Mouse (Mus musculus): Measurements from ENCODE around the gene Myh11.
A peak's percentile ranks its signal among the peaks of the same experiment; 100 is the strongest.
"Not testable (repeated sequence)": the region's sequence is repeated elsewhere in the genome, so short reads cannot be mapped to it uniquely, and the experiment has no call there.

The Myh11 gene

GRCm38 (mm10) chr16:14162988-14163416 is 128.2 kb downstream of the Myh11 start, which contains the start of the genes Nde1 and Marf1:
Gene Nde1 (plus strand): TSS chr16:14163275.
Gene Marf1 (minus strand): TSS chr16:14163351.
- peak in 1 of 2 experiments; percentile 69 for DNase-seq (ENCODE audit: low spot score in 2 of 2)

- DNase-seq (ENCODE audit: low spot score in 2 of 2): no peak
Measured at GRCm38 (mm10) chr16:14160941-14161340, 130.2 kb downstream of the Myh11 start.

- peak; percentile 58 to 91 for DNase-seq (ENCODE audit: low spot score in 2 of 2)
Measured at GRCm38 (mm10) chr16:14159746-14160131, 131.4 kb downstream of the Myh11 start.

GRCm38 (mm10) chr16:14158936-14159745 is 132.0 kb downstream of the Myh11 start:
- DNase-seq (ENCODE audit: low spot score in 2 of 2): peak; percentile 96 to 99

GRCm38 (mm10) chr16:14158536-14158935 is 132.6 kb downstream of the Myh11 start:
- no peak for DNase-seq (ENCODE audit: low spot score in 2 of 2)

GRCm38 (mm10) chr16:14156312-14156711 is 134.9 kb downstream of the Myh11 start:
- no peak for DNase-seq (ENCODE audit: low spot score in 2 of 2)

- DNase-seq (ENCODE audit: low spot score in 2 of 2): not testable (repeated sequence)
Measured at GRCm38 (mm10) chr16:14155638-14156037, 135.5 kb downstream of the Myh11 start.

GRCm38 (mm10) chr16:14151718-14152117 is 139.5 kb downstream of the Myh11 start:
- DNase-seq (ENCODE audit: low spot score in 2 of 2): no peak

GRCm38 (mm10) chr16:14147712-14148111 is 143.5 kb downstream of the Myh11 start:
- no peak for DNase-seq (ENCODE audit: low spot score in 2 of 2)

Data from left cerebral cortex, adult 9 months (tissue).